Mouse (Mus musculus) intestine, embryonic 14.5 days (tissue): ENCODE measurements around the gene Trim72. TPM values are rescaled to one million over a fixed set of nuclear protein-coding genes. Genes with fewer than 3 reads are reported as not detected.
A peak's percentile ranks its signal among the peaks of the same experiment; 100 is the strongest.
"Not testable (repeated sequence)": the region's sequence is repeated elsewhere in the genome, so short reads cannot be mapped to it uniquely, and the experiment has no call there.

ENCODE experiments used
- ATAC-seq: fragments of 200-750 bp; cut with Nextera tagmentation; replicated peaks from 2 replicates; pipeline ENCODE4 v1.8.0; 2017; ENCODE audit warnings: low read depth, moderate number of reproducible peaks, moderate TSS enrichment, moderate library complexity; ENCODE audit not compliant: low FRiP score, low TSS enrichment
- DNase-seq: peaks from one replicate; pipeline ENCODE4 v3.0.0-alpha.2; 2018; ENCODE audit warnings: low spot score
- H3K27ac ChIP-seq: fragments of 300-500 bp; sonication (generic); 2 replicates; pipeline ENCODE4 v1.5.1; 2014; ENCODE audit warnings: low read depth, mild to moderate bottlenecking, control low read depth
- H3K27me3 ChIP-seq: fragments of 300-500 bp; sonication (generic); replicated peaks from 2 replicates; pipeline ENCODE4 v1.6.1; 2014; ENCODE audit warnings: low read length, control low read depth; ENCODE audit not compliant: control insufficient read depth, insufficient read depth
- H3K36me3 ChIP-seq: fragments of 300-500 bp; sonication (generic); 2 replicates; pipeline ENCODE4 v1.6.1; 2014; ENCODE audit warnings: low read length, control low read depth; ENCODE audit not compliant: control insufficient read depth, insufficient read depth
- H3K4me1 ChIP-seq: fragments of 300-500 bp; sonication (generic); replicated peaks from 2 replicates; pipeline ENCODE4 v1.6.1; 2014; ENCODE audit warnings: low read length, control low read depth, mixed read lengths; ENCODE audit not compliant: control insufficient read depth, insufficient read depth
- H3K4me2 ChIP-seq: fragments of 300-500 bp; sonication (generic); 2 replicates; pipeline ENCODE4 v1.6.1; 2014; ENCODE audit warnings: low read length
- H3K4me3 ChIP-seq: fragments of 300-500 bp; sonication (generic); 2 replicates; pipeline ENCODE4 v1.5.1; 2014; ENCODE audit warnings: low read depth, low read length, control low read depth, mixed read lengths
- H3K9ac ChIP-seq: fragments of 300-500 bp; sonication (generic); 2 replicates; pipeline ENCODE4 v1.6.1; 2014; ENCODE audit warnings: mild to moderate bottlenecking, low read length
- H3K9me3 ChIP-seq: fragments of 300-500 bp; sonication (generic); 2 replicates; pipeline ENCODE4 v1.6.1; 2016; ENCODE audit warnings: low read length, control low read depth; ENCODE audit not compliant: control insufficient read depth
- WGBS: fragments of 180-500 bp; shearing (Covaris S2); extraction: QIAGEN DNeasy Blood & Tissue Kit; methylation state at CpG from one replicate; pipeline ENCODE4 v1.1.7; 2014; 5-methylcytosine and 5-hydroxymethylcytosine counted together
- polyA plus RNA-seq: library from polyadenylated mRNA; unstranded; fragments of >200 nt; fragmentation: Nextera tagmentation; extraction: Ambion mirVana; gene quantifications from 2 replicates; pipeline ENCODE4 v1.2.1, GENCODE M21; 2014

Gene Trim72
- polyA plus RNA-seq, 1 experiment from 2014 or later: 0.16 TPM

DNA sequence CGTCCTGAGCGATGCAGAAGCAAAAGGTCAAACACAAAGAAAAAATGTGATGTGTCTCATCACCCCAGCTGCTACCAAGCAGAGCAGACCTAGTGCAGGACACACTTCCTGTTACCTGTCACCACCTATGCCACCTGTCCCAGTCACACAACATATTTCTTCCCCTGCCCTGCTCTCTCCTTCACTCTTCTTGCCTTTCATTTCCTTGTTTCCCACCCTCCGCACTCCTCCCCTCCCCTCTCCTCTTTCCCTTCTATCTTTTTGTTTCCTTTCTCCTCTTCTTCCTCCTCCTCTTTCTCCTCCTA, 29.2 kb downstream of the Trim72 start:
- Histone ChIP-seq H3K36me3 (no peaks in the 10 kb centered on the region), H3K9me3 (no peaks in the 10 kb centered on the region), H3K4me1 (no peaks in the 10 kb centered on the region), H3K27ac (peak overlapping the region; percentile 48), H3K4me2 (no peak overlapping the region), H3K27me3 (no peaks in the 10 kb centered on the region), H3K4me3 (no peak overlapping the region), H3K9ac (no peak overlapping the region)
- no peak; the same call in 1 of the 2 replicates for ATAC-seq
- 83% methylated on average over 3 of the region's 3 CpGs for WGBS
- DNase-seq: no peak

DNA sequence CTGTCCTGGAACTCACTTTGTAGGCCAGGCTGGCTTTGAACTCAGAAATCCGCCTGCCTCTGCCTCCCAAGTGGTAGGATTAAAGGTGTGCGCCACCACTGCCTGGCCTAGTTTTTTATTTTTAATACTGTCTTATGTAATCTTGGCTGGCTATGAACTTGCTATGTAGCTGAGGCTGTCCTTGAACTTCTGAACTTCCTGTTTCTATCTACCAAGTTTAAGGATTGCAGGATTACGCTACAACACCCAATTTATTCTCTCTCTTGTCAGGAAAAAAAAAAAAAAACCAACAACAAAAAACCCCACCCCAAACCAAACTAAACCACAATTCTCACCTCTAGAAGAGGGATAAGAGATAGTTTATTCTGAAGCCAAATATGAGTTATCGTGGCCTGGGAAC, 29.9 kb downstream of the Trim72 start:
- ATAC-seq (no peak), DNase-seq (no peak)
- Histone ChIP-seq H3K4me2 (no peak overlapping the region), H3K4me1 (no peaks in the 10 kb centered on the region), H3K27me3 (no peaks in the 10 kb centered on the region), H3K9me3 (no peaks in the 10 kb centered on the region), H3K9ac (no peak overlapping the region), H3K27ac (no peak overlapping the region; the same call in 1 of the 2 replicates), H3K4me3 (no peak overlapping the region), H3K36me3 (no peaks in the 10 kb centered on the region)
- 91% methylated on average over 4 of the region's 4 CpGs for WGBS

- not testable (repeated sequence) for H3K36me3 ChIP-seq, H3K9me3 ChIP-seq, H3K4me2 ChIP-seq, DNase-seq, H3K4me1 ChIP-seq, ATAC-seq, H3K27ac ChIP-seq, H3K9ac ChIP-seq, H3K4me3 ChIP-seq, H3K27me3 ChIP-seq
- WGBS: 78% methylated on average over 15 of the region's 15 CpGs
These were observed 38.5 kb downstream of the Trim72 start for GRCm38 (mm10) chr7:128042161-128042820.

DNA sequence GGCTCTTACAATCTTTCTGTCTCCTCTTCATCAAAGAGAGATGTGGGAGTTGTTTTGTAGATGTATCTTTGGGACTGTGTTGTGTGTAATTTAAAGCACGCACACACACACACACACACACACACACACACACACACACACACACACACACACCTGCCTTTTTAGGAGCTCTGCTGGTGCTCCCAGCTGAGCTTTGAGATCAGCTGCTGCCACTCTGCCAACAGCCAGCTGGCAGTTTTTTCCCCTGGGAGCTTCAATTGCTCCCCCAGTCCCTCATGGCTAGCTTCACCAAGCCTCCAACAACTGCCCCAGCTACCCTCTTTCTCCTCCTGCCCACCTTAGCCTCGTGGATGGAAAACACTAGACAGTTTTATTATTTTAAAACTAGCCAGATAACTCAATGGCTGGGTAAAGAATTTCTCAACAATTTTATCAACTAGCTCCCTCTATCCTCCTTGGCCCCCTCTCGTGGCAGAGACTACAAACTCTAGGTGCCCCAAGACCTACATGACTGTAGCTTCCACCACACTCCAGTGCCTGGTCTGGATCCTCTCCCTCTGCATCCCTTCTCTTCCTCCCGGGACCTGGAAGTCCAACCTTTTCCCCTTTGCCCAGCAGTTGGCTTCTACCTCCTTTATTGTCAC, 40.5 kb downstream of the Trim72 start:
- Histone ChIP-seq H3K9me3 (no peaks in the 10 kb centered on the region), H3K9ac (no peak overlapping the region), H3K4me3 (no peak overlapping the region), H3K27ac (no peak overlapping the region), H3K4me2 (no peak overlapping the region), H3K36me3 (no peaks in the 10 kb centered on the region), H3K27me3 (no peaks in the 10 kb centered on the region), H3K4me1 (no peaks in the 10 kb centered on the region)
- no peak for ATAC-seq
- WGBS: 71% methylated on average over 4 of the region's 4 CpGs
- DNase-seq: no peak

- no peaks in the 10 kb centered on the region for H3K36me3 ChIP-seq
- H3K9ac ChIP-seq: no peak overlapping the region
- no peaks in the 10 kb centered on the region for H3K4me1 ChIP-seq
- DNase-seq: no peak
- no peak for ATAC-seq
- no peak overlapping the region for H3K27ac ChIP-seq
- 62% methylated on average over 2 of the region's 2 CpGs for WGBS
- no peaks in the 10 kb centered on the region for H3K9me3 ChIP-seq
- H3K4me2 ChIP-seq: no peak overlapping the region
- no peak overlapping the region for H3K4me3 ChIP-seq
- H3K27me3 ChIP-seq: no peaks in the 10 kb centered on the region
These were observed 41.9 kb downstream of the Trim72 start for GRCm38 (mm10) chr7:128045640-128046039.

- no peak overlapping the region for H3K27ac ChIP-seq
- no peak for DNase-seq
- H3K4me3 ChIP-seq: no peak overlapping the region
- no peaks in the 10 kb centered on the region for H3K36me3 ChIP-seq
- no peak for ATAC-seq
- H3K9me3 ChIP-seq: no peaks in the 10 kb centered on the region
- no peak overlapping the region for H3K9ac ChIP-seq
- no peaks in the 10 kb centered on the region for H3K27me3 ChIP-seq
- WGBS: 91% methylated on average over 4 of the region's 4 CpGs
- no peaks in the 10 kb centered on the region for H3K4me1 ChIP-seq
- no peak overlapping the region for H3K4me2 ChIP-seq
These were observed 45.1 kb downstream of the Trim72 start for GRCm38 (mm10) chr7:128048819-128049218.

- no peaks in the 10 kb centered on the region for H3K36me3 ChIP-seq
- H3K4me3 ChIP-seq: no peak overlapping the region
- DNase-seq: no peak
- no peaks in the 10 kb centered on the region for H3K9me3 ChIP-seq
- no peak overlapping the region for H3K27ac ChIP-seq
- H3K4me2 ChIP-seq: no peak overlapping the region
- H3K27me3 ChIP-seq: no peaks in the 10 kb centered on the region
- H3K9ac ChIP-seq: no peak overlapping the region
- no peak for ATAC-seq
- H3K4me1 ChIP-seq: no peaks in the 10 kb centered on the region
- 79% methylated on average over 2 of the region's 2 CpGs for WGBS
These were observed 45.5 kb downstream of the Trim72 start for GRCm38 (mm10) chr7:128049254-128049653.

DNA sequence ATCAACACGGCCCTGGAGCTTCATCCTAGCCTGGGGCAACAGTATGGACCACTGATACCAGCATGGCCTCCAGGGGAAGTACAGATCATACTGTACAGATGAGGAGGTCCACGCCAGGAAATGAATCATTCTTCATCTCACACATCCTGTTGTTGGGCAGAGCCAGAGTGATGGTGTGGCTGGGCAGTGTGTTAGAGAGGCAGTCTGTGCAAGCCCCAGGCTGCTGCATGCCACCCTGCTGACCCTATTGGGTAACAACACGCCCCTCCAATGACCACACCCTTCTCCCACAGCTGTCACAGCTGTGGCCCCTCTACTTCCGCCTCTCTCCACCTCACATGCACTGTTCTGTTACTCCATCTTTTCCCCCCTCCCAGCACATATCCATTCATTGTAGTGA, 47.0 kb downstream of the Trim72 start:
- Histone ChIP-seq H3K4me3 (no peak overlapping the region), H3K27ac (no peak overlapping the region), H3K9me3 (no peaks in the 10 kb centered on the region), H3K36me3 (no peaks in the 10 kb centered on the region), H3K4me2 (no peak overlapping the region), H3K4me1 (no peaks in the 10 kb centered on the region), H3K9ac (no peak overlapping the region), H3K27me3 (no peaks in the 10 kb centered on the region)
- DNase-seq: no peak
- no peak; the same call in 1 of the 2 replicates for ATAC-seq
- 68% methylated on average over 4 of the region's 4 CpGs for WGBS

- Histone ChIP-seq H3K27ac (no peak overlapping the region), H3K36me3 (no peaks in the 10 kb centered on the region), H3K4me1 (no peaks in the 10 kb centered on the region), H3K9me3 (no peaks in the 10 kb centered on the region), H3K27me3 (no peaks in the 10 kb centered on the region), H3K4me2 (no peak overlapping the region), H3K9ac (no peak overlapping the region), H3K4me3 (no peak overlapping the region)
- 65% methylated on average over 5 of the region's 5 CpGs for WGBS
- no peak for ATAC-seq
- DNase-seq: no peak
These were observed 49.3 kb downstream of the Trim72 start for GRCm38 (mm10) chr7:128053061-128053460.
